Mouse (Mus musculus) stomach, postnatal 0 days (tissue): ENCODE results near the gene Prkce.

ENCODE experiments used
- CTCF ChIP-seq: IDR thresholded peaks from 2 replicates; pipeline ENCODE4 v1.5.1; 2016; ENCODE audit warnings: antibody characterized with exemption, low read depth, mild to moderate bottlenecking, moderate library complexity
- EP300 ChIP-seq: optimal IDR thresholded peaks from 2 replicates; pipeline ENCODE3; 2016; ENCODE audit warnings: antibody characterized with exemption

GRCm38 (mm10) chr17:86269639-86270038 lies 102.1 kb downstream of the Prkce start:
- TF ChIP-seq EP300 = no peak
- TF ChIP-seq CTCF = no peak
